Mouse (Mus musculus) erythroblast, embryonic 14.5 days (primary cell): Measurements from ENCODE around the gene Syngr3. TPM values are rescaled to one million over a fixed set of nuclear protein-coding genes. Genes with fewer than 3 reads are reported as not detected.

Experiments
- H3K27me3 ChIP-seq: 2 replicates; pipeline ENCODE4 v1.6.1; 2012; ENCODE audit warnings: inconsistent platforms; ENCODE audit not compliant: control insufficient read depth
- H3K36me3 ChIP-seq: 2 replicates; pipeline ENCODE4 v1.6.1; 2012; ENCODE audit warnings: mild to moderate bottlenecking, inconsistent platforms; ENCODE audit not compliant: control insufficient read depth
- H3K4me1 ChIP-seq: 2 replicates; pipeline ENCODE4 v1.6.1; 2012; ENCODE audit warnings: inconsistent platforms; ENCODE audit not compliant: control insufficient read depth
- H3K4me3 ChIP-seq: replicated peaks from 2 replicates; pipeline ENCODE3; 2012; ENCODE audit warnings: moderate library complexity, mild to moderate bottlenecking, inconsistent platforms
- H3K9me3 ChIP-seq: 2 replicates; pipeline ENCODE4 v1.6.1; 2012; ENCODE audit warnings: low read length, inconsistent platforms, mixed read lengths; ENCODE audit not compliant: control insufficient read depth
- GATA1 ChIP-seq: IDR thresholded peaks from 2 replicates; pipeline ENCODE4 v1.6.1; 2012; ENCODE audit warnings: low read length, inconsistent platforms, mixed read lengths
- TAL1 ChIP-seq: IDR thresholded peaks from 3 replicates; pipeline ENCODE4 v1.6.1; 2012; ENCODE audit warnings: low read length, inconsistent platforms, mixed read lengths
- polyA plus RNA-seq: library from polyadenylated mRNA; stranded (reverse); fragments of >175 nt; gene quantifications from 2 replicates; pipeline ENCODE4 v1.2.3, GENCODE M21; 2012

The Syngr3 gene
- polyA plus RNA-seq, 1 experiment: not detected

GRCm38 (mm10) chr17:24648731-24649377, 40.9 kb downstream of the Syngr3 start:
- peaks cover 58% of the 10 kb centered on the region for H3K27me3 ChIP-seq
- no peaks in the 10 kb centered on the region for H3K9me3 ChIP-seq
- no peaks in the 10 kb centered on the region for H3K36me3 ChIP-seq
- TF ChIP-seq TAL1 (no peak), GATA1 (no peak)
- H3K4me3 ChIP-seq: no peak overlapping the region
- peaks cover 24% of the 10 kb centered on the region for H3K4me1 ChIP-seq

- no peak for TF ChIP-seq GATA1
- Histone ChIP-seq H3K4me1 (peaks cover 24% of the 10 kb centered on the region), H3K4me3 (no peak overlapping the region), H3K27me3 (peaks cover 49% of the 10 kb centered on the region), H3K9me3 (no peaks in the 10 kb centered on the region), H3K36me3 (no peaks in the 10 kb centered on the region)
These were observed 42.3 kb downstream of the Syngr3 start for GRCm38 (mm10) chr17:24647493-24647892.

DNA sequence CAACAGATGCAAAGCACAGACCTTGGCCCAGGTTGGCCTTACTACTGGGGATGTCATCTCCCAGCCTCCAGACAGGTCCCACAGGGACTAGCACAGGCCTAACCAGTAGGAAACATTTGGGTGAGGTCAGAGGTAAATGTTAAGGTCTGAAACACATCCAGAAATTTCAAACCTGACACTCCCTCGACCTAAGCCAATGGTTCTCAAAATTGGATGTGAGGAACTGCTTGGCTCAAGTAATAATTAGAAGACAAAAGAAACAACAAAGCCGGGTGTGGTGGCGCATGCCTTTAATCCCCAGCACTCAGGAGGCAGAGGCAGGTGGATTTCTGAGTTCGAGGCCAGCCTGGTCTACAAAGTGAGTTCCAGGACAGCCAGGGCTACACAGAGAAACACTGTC, 43.4 kb downstream of the Syngr3 start:
- H3K4me1 ChIP-seq: peaks cover 24% of the 10 kb centered on the region
- TF ChIP-seq GATA1: no peak
- TF ChIP-seq TAL1: no peak
- H3K27me3 ChIP-seq: peaks cover 39% of the 10 kb centered on the region
- no peaks in the 10 kb centered on the region for H3K9me3 ChIP-seq
- H3K36me3 ChIP-seq: no peaks in the 10 kb centered on the region; the same call in 1 of the 2 replicates
- no peak overlapping the region for H3K4me3 ChIP-seq

GRCm38 (mm10) chr17:24645916-24646315, 43.8 kb downstream of the Syngr3 start:
- Histone ChIP-seq H3K4me3 (no peak overlapping the region), H3K4me1 (peaks cover 24% of the 10 kb centered on the region), H3K36me3 (no peaks in the 10 kb centered on the region; the same call in 1 of the 2 replicates), H3K27me3 (peaks cover 35% of the 10 kb centered on the region), H3K9me3 (no peaks in the 10 kb centered on the region)
- no peak for TF ChIP-seq TAL1
- TF ChIP-seq GATA1: no peak

GRCm38 (mm10) chr17:24644875-24645721, 44.7 kb downstream of the Syngr3 start:
- no peaks in the 10 kb centered on the region; the same call in 1 of the 2 replicates for H3K36me3 ChIP-seq
- TF ChIP-seq TAL1 (no peak), GATA1 (no peak)
- no peaks in the 10 kb centered on the region for H3K9me3 ChIP-seq
- peaks cover 27% of the 10 kb centered on the region for H3K27me3 ChIP-seq
- H3K4me3 ChIP-seq: no peak overlapping the region
- H3K4me1 ChIP-seq: peaks cover 23% of the 10 kb centered on the region

- no peaks in the 10 kb centered on the region; the same call in 1 of the 2 replicates for H3K36me3 ChIP-seq
- H3K27me3 ChIP-seq: peaks cover 17% of the 10 kb centered on the region
- no peak overlapping the region for H3K4me3 ChIP-seq
- H3K9me3 ChIP-seq: no peaks in the 10 kb centered on the region
- peaks cover 15% of the 10 kb centered on the region for H3K4me1 ChIP-seq
- no peak for TF ChIP-seq TAL1
- TF ChIP-seq GATA1: no peak
These were observed 45.6 kb downstream of the Syngr3 start for GRCm38 (mm10) chr17:24644030-24644715.

DNA sequence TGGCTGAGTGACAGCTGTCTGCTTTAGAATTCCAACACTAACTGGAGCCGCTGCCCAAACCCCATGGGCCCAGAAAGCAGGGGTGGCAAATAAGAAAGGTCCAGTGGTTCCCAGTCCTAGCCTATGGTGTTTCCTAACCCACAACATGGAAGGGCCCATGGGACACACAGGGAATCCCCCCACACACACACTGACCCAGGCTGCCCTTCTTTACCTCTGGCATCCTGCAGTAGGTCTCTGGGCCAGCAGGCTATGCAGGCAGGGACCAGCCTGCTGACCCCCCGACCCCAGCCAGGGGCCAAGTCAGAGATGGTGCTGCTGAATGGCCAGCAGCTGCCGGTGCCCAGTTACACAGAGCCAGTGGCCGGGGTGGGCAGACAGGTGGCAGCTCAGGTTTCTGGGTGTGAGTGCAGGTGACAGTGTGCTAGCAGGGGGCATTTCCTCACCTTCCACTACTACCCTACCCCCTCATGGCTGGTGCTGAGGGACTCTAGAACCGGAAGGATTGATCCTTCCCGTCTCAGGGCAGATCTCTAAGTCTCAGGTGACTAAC, 46.9 kb downstream of the Syngr3 start:
- Histone ChIP-seq H3K9me3 (no peaks in the 10 kb centered on the region), H3K27me3 (peaks cover 6% of the 10 kb centered on the region), H3K4me1 (peaks cover 6% of the 10 kb centered on the region), H3K4me3 (no peak overlapping the region), H3K36me3 (no peaks in the 10 kb centered on the region; the same call in 1 of the 2 replicates)
- TF ChIP-seq GATA1: no peak
- TF ChIP-seq TAL1: no peak

- Histone ChIP-seq H3K9me3 (no peaks in the 10 kb centered on the region), H3K4me1 (peaks cover 11% of the 10 kb centered on the region), H3K27me3 (no peaks in the 10 kb centered on the region), H3K36me3 (no peaks in the 10 kb centered on the region; the same call in 1 of the 2 replicates), H3K4me3 (no peak overlapping the region)
- TF ChIP-seq GATA1 (no peak), TAL1 (no peak)
These were observed 47.8 kb downstream of the Syngr3 start for GRCm38 (mm10) chr17:24641944-24642343.
